8 mouse cellular contexts compared by ENCODE assay signal in genomic region chr15:37165887-37166507, GRCm38 (mm10).
A peak's percentile ranks its signal among the peaks of the same experiment; 100 is the strongest.
DNase-seq lines count a peak whose midpoint lies in the region; ATAC-seq and TF ChIP-seq lines count a peak whose summit lies in the region.

No protein-coding gene starts in this region.

- H3K4me1 ChIP-seq in embryonic facial prominence, embryonic 10.5 days: peaks cover 22% of the 10 kb centered on the region
- peaks cover 40% of the 10 kb centered on the region for H3K4me1 ChIP-seq in kidney, embryonic 15.5 days

- 22% methylated on average over 12 of the region's 12 CpGs for WGBS in embryonic facial prominence, embryonic 10.5 days
- 12% methylated on average over 12 of the region's 12 CpGs for WGBS in kidney, embryonic 15.5 days

- peak; percentile 47 for ATAC-seq in kidney, embryonic 15.5 days (replicated peaks; ENCODE audit: low FRiP score)

- no peak overlapping the region for H3K9ac ChIP-seq in kidney, embryonic 15.5 days

- peak overlapping the region; percentile 39 for H3K4me3 ChIP-seq in gastrocnemius, adult 2 months
- H3K4me3 ChIP-seq in embryonic facial prominence, embryonic 10.5 days: no peak overlapping the region
- H3K4me3 ChIP-seq in kidney, embryonic 15.5 days (replicated peaks): 0 out of 2 replicates have a peak overlapping the region, but pooled peaks have one; percentile 0

- peaks cover 23% of the 10 kb centered on the region for H3K27me3 ChIP-seq in embryonic facial prominence, embryonic 10.5 days (replicated peaks; ENCODE audit: low read depth, poor library complexity, severe bottlenecking)
- 0 out of 2 replicates have a peak, but pooled peaks cover 5% of the 10 kb centered on the region for H3K27me3 ChIP-seq in kidney, embryonic 15.5 days

- H3K36me3 ChIP-seq in embryonic facial prominence, embryonic 10.5 days (replicated peaks): no peaks in the 10 kb centered on the region
- no peaks in the 10 kb centered on the region for H3K36me3 ChIP-seq in kidney, embryonic 15.5 days

- H3K27ac ChIP-seq in gastrocnemius, adult 2 months: no peak overlapping the region
- peak overlapping the region; percentile 35; the same call in 1 of the 2 replicates for H3K27ac ChIP-seq in embryonic facial prominence, embryonic 10.5 days (replicated peaks)
- H3K27ac ChIP-seq in kidney, embryonic 15.5 days: peak overlapping the region; percentile 34; the same call in 1 of the 2 replicates

- H3K9me3 ChIP-seq in embryonic facial prominence, embryonic 10.5 days: no peaks in the 10 kb centered on the region
- H3K9me3 ChIP-seq in kidney, embryonic 15.5 days (replicated peaks): no peaks in the 10 kb centered on the region

- peak overlapping the region; percentile 44 for H3K4me2 ChIP-seq in kidney, embryonic 15.5 days

- DNase-seq in gastrocnemius, adult 2 months: no peak
- no peak for DNase-seq in gastrocnemius, adult 18-20 months (ENCODE audit: low spot score)
- DNase-seq in embryonic facial prominence, embryonic 10.5 days (ENCODE audit: low spot score): peak; percentile 36
- DNase-seq in lung, postnatal 10 days: peak; percentile 68
- no peak for DNase-seq in left cerebral cortex, adult 8-10 months (ENCODE audit: low spot score in 2 of 2)
- no peak for DNase-seq in layer of hippocampus, postnatal 10 days (ENCODE audit: low spot score in 2 of 2)
- DNase-seq in cerebellum, adult 9-11 months: no peak

- intact Hi-C loops in gastrocnemius, adult 2 months (cut with DNase I): no loop called here

- TF ChIP-seq CTCF in gastrocnemius, adult 2 months (IDR thresholded peaks at IDR 0.05): no peak

Comparison
In these comparisons a context has a peak if more than half of its experiments do, and no peak if none do; other contexts are left out.
1. DNase-seq: peak in embryonic facial prominence, embryonic 10.5 days (single experiment) and lung, postnatal 10 days (single experiment); none in gastrocnemius, adult 2 months (single experiment), gastrocnemius, adult 18-20 months (single experiment), left cerebral cortex, adult 8-10 months (0 of 2), layer of hippocampus, postnatal 10 days (0 of 2) and cerebellum, adult 9-11 months (single experiment).